14 mouse cellular contexts compared by ENCODE assay signal in the genomic region with DNA sequence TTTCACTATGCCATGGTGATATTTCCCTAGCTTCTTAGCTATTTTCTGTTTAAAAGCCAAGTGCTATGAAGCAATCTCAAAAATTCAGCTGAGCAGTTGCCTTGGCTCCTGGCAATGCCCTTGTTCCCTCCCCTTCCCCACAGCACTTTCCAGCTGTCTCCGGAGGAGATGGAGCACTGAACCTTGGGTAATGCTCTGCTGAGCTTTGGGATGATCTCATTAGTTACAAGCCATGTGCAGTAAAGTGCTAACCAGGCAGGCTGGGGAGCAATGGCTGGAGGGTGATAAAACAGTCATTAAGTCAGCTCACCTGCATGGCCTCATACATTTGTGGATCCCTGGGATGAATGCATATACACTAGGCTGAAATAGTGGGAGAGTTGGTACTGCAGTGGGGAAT.
A peak's percentile ranks its signal among the peaks of the same experiment; 100 is the strongest.
DNase-seq lines count a peak whose midpoint lies in the region; ATAC-seq and TF ChIP-seq lines count a peak whose summit lies in the region.
"Had no signal": no experiment of that assay in that cellular context is flagged by ENCODE, and none has a peak within 500 bp of the region (broad histone marks: within the 10 kb centered on the region; RNA-seq: fewer than 3 reads in every experiment).

No protein-coding gene starts in this region.

- H3K9ac ChIP-seq in forebrain, postnatal 0 days = no peak overlapping the region
- H3K9ac ChIP-seq in forebrain, embryonic 12.5 days = no peak overlapping the region
- H3K9ac ChIP-seq in lung, postnatal 0 days (replicated peaks; ENCODE audit: low read depth) = no peak overlapping the region
- no peak overlapping the region for H3K9ac ChIP-seq in hindbrain, postnatal 0 days (replicated peaks; ENCODE audit: low read length)
- no peak overlapping the region for H3K9ac ChIP-seq in stomach, embryonic 15.5 days
- H3K9ac ChIP-seq: embryonic facial prominence, embryonic 12.5 days; liver, embryonic 15.5 days had no signal

- no peaks in the 10 kb centered on the region for H3K36me3 ChIP-seq in forebrain, postnatal 0 days (ENCODE audit: insufficient read depth)
- H3K36me3 ChIP-seq in forebrain, embryonic 12.5 days (replicated peaks) = no peaks in the 10 kb centered on the region
- no peaks in the 10 kb centered on the region for H3K36me3 ChIP-seq in lung, postnatal 0 days (ENCODE audit: insufficient read depth, low read length)
- H3K36me3 ChIP-seq in hindbrain, postnatal 0 days (ENCODE audit: insufficient read depth, low read length) = no peaks in the 10 kb centered on the region
- no peaks in the 10 kb centered on the region for H3K36me3 ChIP-seq in stomach, embryonic 15.5 days
- H3K36me3 ChIP-seq: embryonic facial prominence, embryonic 12.5 days; liver, embryonic 15.5 days had no signal

- no peaks in the 10 kb centered on the region for H3K9me3 ChIP-seq in forebrain, postnatal 0 days (ENCODE audit: low read length)
- no peaks in the 10 kb centered on the region for H3K9me3 ChIP-seq in forebrain, embryonic 12.5 days
- H3K9me3 ChIP-seq in lung, postnatal 0 days (ENCODE audit: low read length) = no peaks in the 10 kb centered on the region
- no peaks in the 10 kb centered on the region for H3K9me3 ChIP-seq in hindbrain, postnatal 0 days (ENCODE audit: low read length)
- H3K9me3 ChIP-seq in stomach, embryonic 15.5 days = no peaks in the 10 kb centered on the region
- H3K9me3 ChIP-seq: embryonic facial prominence, embryonic 12.5 days; liver, embryonic 15.5 days; megakaryocyte, embryonic 14.5 days had no signal

- WGBS in forebrain, postnatal 0 days = 20% methylated on average over 1 of the region's 1 CpGs
- WGBS in forebrain, embryonic 12.5 days = 32% methylated on average over 1 of the region's 1 CpGs
- 6% methylated on average over 1 of the region's 1 CpGs for whole genome bisulfite sequencing in lung, postnatal 0 days
- WGBS in hindbrain, postnatal 0 days = 22% methylated on average over 1 of the region's 1 CpGs
- WGBS in stomach, embryonic 15.5 days = 7% methylated on average over 1 of the region's 1 CpGs

- no peak for TF ChIP-seq EP300 in lung, postnatal 0 days (IDR thresholded peaks at IDR 0.05)

- no peaks in the 10 kb centered on the region for H3K4me1 ChIP-seq in forebrain, postnatal 0 days (ENCODE audit: insufficient read depth)
- H3K4me1 ChIP-seq in forebrain, embryonic 12.5 days = no peaks in the 10 kb centered on the region
- no peaks in the 10 kb centered on the region for H3K4me1 ChIP-seq in lung, postnatal 0 days (ENCODE audit: insufficient read depth, low read depth, low read length)
- no peaks in the 10 kb centered on the region for H3K4me1 ChIP-seq in hindbrain, postnatal 0 days (ENCODE audit: insufficient read depth, low read length)
- no peaks in the 10 kb centered on the region for H3K4me1 ChIP-seq in stomach, embryonic 15.5 days
- H3K4me1 ChIP-seq: embryonic facial prominence, embryonic 12.5 days; liver, embryonic 15.5 days; megakaryocyte, embryonic 14.5 days had no signal

- H3K27me3 ChIP-seq in forebrain, postnatal 0 days (ENCODE audit: insufficient read depth, low read length) = no peaks in the 10 kb centered on the region
- no peaks in the 10 kb centered on the region for H3K27me3 ChIP-seq in forebrain, embryonic 12.5 days
- no peaks in the 10 kb centered on the region for H3K27me3 ChIP-seq in lung, postnatal 0 days (replicated peaks; ENCODE audit: insufficient read depth, low read length)
- H3K27me3 ChIP-seq in hindbrain, postnatal 0 days (ENCODE audit: insufficient read depth, low read length) = no peaks in the 10 kb centered on the region
- H3K27me3 ChIP-seq in stomach, embryonic 15.5 days (replicated peaks) = no peaks in the 10 kb centered on the region
- H3K27me3 ChIP-seq: embryonic facial prominence, embryonic 12.5 days; liver, embryonic 15.5 days; megakaryocyte, embryonic 14.5 days had no signal

- no peak overlapping the region for H3K27ac ChIP-seq in forebrain, postnatal 0 days (ENCODE audit: low read depth, low read length)
- no peak overlapping the region for H3K27ac ChIP-seq in forebrain, embryonic 12.5 days
- no peak overlapping the region for H3K27ac ChIP-seq in lung, postnatal 0 days (ENCODE audit: low read length)
- no peak overlapping the region for H3K27ac ChIP-seq in hindbrain, postnatal 0 days
- no peak overlapping the region for H3K27ac ChIP-seq in stomach, embryonic 15.5 days
- H3K27ac ChIP-seq: embryonic facial prominence, embryonic 12.5 days; liver, embryonic 15.5 days had no signal

- H3K4me2 ChIP-seq in forebrain, postnatal 0 days (ENCODE audit: low read depth) = no peak overlapping the region
- no peak overlapping the region for H3K4me2 ChIP-seq in forebrain, embryonic 12.5 days
- no peak overlapping the region for H3K4me2 ChIP-seq in lung, postnatal 0 days (replicated peaks; ENCODE audit: low read depth, low read length)
- no peak overlapping the region for H3K4me2 ChIP-seq in hindbrain, postnatal 0 days (ENCODE audit: low read depth, low read length)
- H3K4me2 ChIP-seq in stomach, embryonic 15.5 days = no peak overlapping the region
- H3K4me2 ChIP-seq: embryonic facial prominence, embryonic 12.5 days; liver, embryonic 15.5 days had no signal

- ATAC-seq in forebrain, postnatal 0 days = peak; percentile 63; the same call in 1 of the 2 replicates
- ATAC-seq in forebrain, embryonic 12.5 days (ENCODE audit: low FRiP score) = no peak
- ATAC-seq in lung, postnatal 0 days = no peak
- ATAC-seq in hindbrain, postnatal 0 days = peak; percentile 77
- ATAC-seq in stomach, embryonic 15.5 days (ENCODE audit: insufficient read depth, low FRiP score, low read depth) = peak; percentile 53; the same call in 1 of the 2 replicates
- ATAC-seq: activated CD4-positive, CD25-positive, alpha-beta regulatory T cell, adult 4 months had no signal

- no peak overlapping the region for H3K4me3 ChIP-seq in forebrain, postnatal 0 days (ENCODE audit: low read depth, low read length)
- H3K4me3 ChIP-seq in forebrain, embryonic 12.5 days (replicated peaks) = no peak overlapping the region
- H3K4me3 ChIP-seq in lung, postnatal 0 days (ENCODE audit: low read depth, low read length) = no peak overlapping the region
- no peak overlapping the region for H3K4me3 ChIP-seq in hindbrain, postnatal 0 days (ENCODE audit: low read length)
- H3K4me3 ChIP-seq in stomach, embryonic 15.5 days (replicated peaks) = no peak overlapping the region
- H3K4me3 ChIP-seq: embryonic facial prominence, embryonic 12.5 days; liver, embryonic 15.5 days; megakaryocyte, embryonic 14.5 days had no signal

- TF ChIP-seq CTCF in forebrain, postnatal 0 days (IDR thresholded peaks at IDR 0.05; ENCODE audit: low read depth) = no peak
- no peak for TF ChIP-seq CTCF in lung, postnatal 0 days (IDR thresholded peaks at IDR 0.05)
- no peak for TF ChIP-seq CTCF in hindbrain, postnatal 0 days (IDR thresholded peaks at IDR 0.05; ENCODE audit: low read depth)

- no peak for DNase-seq in forebrain, postnatal 0 days
- DNase-seq in lung, postnatal 0 days (ENCODE audit: low spot score) = peak; percentile 31
- no peak for DNase-seq in lung, adult 18-20 months
- DNase-seq in hindbrain, postnatal 0 days (ENCODE audit: low spot score) = peak; percentile 53
- DNase-seq in embryo, embryonic 11 days = no peak
- DNase-seq: cerebellum, postnatal 10 days; left cerebral cortex, postnatal 4 days; right cerebral cortex, adult 18-20 months had no signal

Comparison
In these comparisons a context has a peak if more than half of its experiments do, and no peak if none do; other contexts are left out.
1. ATAC-seq: peak in forebrain, postnatal 0 days (single experiment), hindbrain, postnatal 0 days (single experiment) and stomach, embryonic 15.5 days (single experiment); none in forebrain, embryonic 12.5 days (single experiment) and lung, postnatal 0 days (single experiment).
2. DNase-seq: peak in lung, postnatal 0 days (single experiment) and hindbrain, postnatal 0 days (single experiment); none in forebrain, postnatal 0 days (single experiment), lung, adult 18-20 months (0 of 2) and embryo, embryonic 11 days (single experiment).